Mouse (Mus musculus): ENCODE results near the gene Mrgprg.

The Mrgprg gene

DNA sequence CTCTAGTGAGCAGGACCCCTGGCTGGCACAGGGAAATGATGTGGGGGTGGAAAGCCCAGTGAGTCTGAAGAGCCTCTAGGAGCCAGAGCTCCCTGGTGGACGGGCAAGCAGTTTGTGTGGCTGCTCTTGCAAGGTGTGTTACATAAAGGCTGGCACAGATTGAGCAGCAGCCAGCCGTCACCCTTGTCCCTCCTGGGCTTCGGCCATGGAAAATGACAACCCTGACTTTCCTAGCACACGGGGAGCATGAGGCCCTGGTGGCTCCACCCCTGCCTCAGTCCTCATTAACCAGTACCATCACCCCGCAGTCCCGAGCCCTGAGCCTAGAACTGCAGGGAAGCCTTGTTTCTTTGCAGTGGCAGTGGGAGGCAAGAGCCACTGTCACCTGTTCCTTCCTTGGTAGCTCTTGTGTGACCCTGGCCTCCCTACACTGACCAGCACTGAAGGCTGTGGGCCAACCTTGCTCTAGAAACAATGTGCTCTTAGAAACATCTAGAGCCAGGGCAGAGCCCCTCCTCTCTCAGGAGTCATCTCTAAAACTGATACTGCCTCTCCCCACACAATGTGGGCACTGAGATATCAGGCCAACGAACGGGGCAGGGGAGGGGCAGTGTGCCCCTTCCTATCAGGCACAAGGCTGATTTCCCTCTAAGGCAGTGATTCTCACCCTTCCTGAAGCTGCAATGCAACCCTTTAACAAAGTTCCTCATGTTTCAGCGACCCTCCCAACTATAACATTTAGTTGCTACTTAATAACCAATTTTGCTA is 11.3 kb downstream of the Mrgprg start:
- DNase-seq = no peak

DNA sequence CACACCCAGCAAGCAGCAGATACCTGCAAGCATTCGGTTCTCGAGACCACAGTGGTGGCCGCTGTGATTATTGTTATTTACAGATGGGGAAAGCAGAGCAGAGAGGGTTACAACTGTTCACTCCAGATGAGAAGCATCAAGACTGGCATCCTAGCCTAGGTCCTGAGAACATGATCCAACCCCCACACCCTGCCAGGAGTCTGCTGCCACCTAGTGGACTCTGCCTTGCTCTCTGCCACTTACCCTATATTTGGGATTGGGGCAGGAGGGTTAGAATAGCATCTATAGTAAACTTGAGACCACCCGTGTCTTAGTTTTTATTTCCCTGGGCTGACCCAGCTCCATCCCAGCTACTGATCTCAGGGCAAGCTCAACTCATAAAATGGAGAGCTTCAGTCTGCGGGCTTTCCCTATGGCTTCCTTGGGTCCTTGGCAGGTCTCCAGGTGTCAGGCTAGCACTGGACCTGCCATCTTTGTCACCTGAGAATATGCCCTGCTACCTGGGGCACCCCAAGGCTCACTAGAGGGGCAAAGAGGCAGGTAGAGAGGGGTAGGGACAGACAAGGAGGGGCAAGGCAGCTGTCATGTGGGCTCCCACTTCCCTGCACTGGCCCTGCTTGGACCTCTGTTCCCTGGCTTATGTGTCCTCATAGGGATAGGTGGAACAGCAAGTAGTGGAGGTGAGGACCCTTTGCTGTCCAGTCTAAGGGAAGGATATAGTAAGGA is 12.6 kb downstream of the Mrgprg start:
- peak; percentile 85 to 87 for DNase-seq

DNA sequence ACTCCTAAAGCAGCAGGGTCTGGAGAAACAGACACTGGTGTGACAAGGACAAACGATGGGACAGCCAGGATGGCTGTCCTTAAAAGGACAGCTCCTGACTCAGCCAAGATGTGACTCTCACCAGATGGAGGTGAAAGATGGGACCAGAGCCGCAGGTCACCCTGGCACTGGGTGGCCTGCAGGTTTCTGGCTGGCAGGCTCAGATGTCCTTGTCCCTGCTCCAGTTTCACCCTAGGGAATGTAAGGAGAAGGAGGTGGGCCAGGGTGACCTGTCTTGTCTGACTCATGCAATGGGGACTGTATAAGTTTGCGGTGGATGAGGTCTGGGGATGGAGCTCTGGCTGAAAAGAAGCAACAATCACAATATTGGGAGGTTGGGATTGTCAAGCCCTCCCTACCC is 14.2 kb downstream of the Mrgprg start:
- peak in 1 of 2 experiments; percentile 41 for DNase-seq

DNA sequence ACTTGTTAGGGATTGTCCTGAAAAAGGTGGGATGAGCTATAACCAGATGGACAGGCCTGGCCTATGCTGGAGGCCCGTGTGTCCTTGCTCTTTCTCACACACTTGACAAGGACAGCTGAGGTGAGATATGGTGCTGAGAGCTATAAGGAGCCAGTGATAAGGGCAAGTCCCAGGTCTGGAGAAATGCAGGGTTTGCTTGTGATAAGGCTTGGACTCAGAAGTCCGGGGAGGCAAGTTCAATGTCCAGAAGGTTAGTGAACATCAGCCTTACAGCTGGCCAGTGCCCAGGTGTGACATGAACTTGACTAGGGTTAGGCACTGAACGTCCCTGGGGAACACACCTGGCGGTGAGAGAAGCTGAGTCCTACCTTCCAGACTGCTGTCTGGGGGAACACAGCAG is 14.7 kb downstream of the Mrgprg start:
- DNase-seq = no peak

DNA sequence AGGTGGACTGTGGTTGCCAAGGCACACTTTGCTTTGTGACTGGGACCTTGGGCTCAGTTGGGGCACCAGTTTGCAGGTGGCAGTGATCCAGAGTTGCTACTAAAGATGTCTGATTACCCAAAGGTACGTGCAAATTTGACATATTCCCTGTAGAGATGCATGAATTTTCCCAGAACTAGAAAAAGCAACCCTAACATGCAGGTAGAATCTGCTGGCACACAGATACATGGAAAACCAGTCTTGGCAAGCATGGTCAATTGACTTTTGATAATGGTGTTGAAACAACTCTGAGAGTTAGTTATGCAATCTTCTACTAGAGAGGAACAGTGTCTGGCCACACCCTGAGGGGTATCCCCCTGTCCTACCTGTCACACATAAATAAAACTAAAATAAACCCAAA is 15.4 kb downstream of the Mrgprg start:
- DNase-seq = no peak

DNA sequence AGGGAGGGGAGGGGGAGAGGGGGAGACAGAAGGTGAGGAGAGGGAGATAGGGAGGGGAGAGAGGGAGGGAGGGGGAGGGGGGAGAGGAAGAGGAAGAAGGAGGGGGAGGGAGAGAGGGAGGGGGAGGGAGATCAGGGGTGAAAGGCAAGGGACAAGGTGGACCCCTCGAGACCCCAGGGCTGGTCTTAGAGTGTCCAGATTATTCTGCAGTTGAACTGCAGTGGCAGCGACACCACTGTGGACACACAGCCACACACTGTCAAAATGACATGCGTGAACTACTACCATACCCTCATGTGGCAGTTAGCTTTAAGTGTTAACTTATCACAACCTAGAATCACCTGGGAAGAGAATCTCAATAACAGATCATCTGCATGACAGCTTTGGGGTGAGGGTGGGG is 17.7 kb downstream of the Mrgprg start:
- DNase-seq = no peak

DNA sequence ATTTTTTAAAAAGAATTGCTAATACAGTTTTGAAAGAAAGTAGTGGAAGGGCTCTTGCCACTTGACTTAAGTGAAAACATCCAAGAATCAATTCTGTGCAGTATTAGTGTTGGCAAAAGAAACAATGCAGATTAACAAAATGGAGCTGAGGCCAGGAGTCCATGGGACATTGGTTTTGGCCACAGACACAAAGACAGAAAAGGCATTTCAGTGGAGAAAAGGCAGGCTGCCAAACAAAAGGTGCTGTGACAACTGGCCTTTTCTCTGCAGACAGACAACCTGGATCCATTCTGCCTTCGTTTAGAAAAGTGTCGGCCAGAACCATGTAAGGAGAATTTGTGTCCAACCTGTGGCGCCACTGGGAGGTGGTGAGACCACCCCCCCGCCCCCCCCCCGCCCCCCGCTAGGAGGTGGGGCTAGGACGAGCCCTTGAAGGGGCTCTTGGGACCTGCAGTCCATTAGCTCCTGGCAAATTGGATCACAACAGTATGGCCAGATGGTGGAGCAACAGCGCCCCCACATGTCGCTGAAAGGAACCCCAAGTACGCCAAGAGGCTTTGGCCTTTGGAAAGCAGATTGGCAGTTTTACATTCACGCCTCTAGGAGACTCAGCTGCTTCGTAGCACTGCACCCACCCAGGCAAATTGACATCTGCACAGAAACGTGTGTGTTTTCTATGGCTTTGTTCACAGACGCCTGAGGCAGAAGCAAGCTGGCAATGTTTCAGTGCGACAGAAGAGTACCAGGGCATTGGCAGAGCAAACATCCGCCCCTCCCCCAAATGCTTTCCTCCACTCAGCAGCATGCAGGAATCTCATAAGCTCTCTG is 18.5 kb downstream of the Mrgprg start:
- peak; percentile 96 for DNase-seq

DNA sequence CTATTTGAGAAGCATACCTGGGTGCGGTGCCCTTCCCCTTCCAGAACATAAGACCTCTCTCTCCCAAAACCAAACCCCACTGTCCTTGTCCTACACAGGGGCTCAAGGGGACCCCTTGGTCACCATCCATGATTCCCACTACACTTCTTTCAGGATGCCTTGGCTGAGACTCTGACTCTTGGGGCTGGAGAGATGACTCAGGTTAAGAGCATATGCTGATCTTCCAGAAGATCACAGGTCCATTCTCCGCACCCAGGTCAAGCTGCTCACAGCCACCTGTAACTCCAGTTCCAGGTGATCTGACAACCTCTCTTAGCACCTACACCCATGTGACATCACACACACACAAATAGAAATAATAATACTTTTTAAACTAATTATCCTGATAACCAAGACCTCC is 26.1 kb downstream of the Mrgprg start:
- DNase-seq = no peak

DNA sequence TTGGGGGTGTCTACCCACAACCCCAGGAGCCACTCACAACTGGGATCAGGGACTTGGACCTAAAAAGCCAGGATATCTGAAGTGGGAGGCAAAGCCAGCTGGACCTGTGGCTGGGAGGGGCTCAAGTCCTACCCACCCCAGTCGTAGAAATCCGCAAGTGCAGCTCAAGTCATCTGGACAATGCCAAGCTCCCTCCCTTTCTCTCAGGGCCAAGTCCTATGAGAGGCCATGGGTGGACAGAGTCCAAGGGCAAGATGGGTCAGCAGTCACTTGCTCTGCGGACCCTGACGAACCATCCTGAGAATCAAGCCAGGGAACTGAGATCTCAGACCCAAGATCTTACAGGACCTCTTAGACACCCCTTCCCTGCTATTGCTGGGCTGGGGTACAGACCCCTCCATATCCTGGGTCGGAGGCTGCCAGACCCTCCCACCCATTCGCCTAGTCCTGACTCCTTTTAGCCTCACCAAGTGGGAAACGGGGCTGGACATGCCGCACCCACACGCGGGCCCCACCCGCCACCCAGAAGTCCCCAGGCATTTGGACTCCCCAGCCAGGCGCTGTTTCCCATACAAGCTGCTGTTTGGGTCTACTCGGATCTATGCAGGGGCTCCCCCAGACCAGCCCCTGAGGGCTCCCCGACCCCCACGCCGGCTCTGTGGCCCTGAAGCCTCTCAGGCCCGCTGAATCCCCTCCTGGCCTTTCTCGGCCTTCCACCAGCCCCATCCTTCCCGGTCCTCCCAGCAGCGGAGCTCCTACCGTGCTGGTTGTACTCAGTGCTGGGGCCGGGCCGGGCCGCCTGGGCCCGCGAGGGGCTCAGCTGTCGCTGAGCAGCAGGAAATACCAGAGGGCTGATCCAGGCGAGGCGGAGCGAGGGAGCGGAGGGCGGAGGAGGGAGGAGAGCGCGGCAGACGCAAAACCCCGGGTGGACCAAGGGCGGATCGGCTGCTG is 27.0 kb downstream of the Mrgprg start:
- DNase-seq = peak; percentile 84 to 86

DNA sequence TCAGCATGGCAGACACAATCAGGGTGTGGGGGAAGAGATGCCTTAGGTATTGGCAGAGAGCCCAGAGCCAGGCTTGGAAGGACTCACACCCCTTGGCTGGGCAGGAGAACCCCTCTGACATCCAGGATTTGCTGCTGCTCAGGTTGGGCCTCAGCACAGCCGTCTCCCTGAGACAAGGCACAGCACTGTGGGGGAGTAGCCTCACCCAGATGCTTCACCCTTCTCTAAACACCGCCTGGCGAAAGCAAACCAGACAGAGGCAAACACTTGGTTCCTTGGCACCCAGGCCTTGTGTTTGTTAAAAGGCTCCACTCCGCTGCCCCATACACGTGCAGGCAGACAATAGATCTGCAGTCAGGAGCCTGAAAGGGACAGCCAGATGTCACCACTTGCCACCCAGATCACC is 28.2 kb downstream of the Mrgprg start:
- DNase-seq = peak; percentile 79 to 83

DNA sequence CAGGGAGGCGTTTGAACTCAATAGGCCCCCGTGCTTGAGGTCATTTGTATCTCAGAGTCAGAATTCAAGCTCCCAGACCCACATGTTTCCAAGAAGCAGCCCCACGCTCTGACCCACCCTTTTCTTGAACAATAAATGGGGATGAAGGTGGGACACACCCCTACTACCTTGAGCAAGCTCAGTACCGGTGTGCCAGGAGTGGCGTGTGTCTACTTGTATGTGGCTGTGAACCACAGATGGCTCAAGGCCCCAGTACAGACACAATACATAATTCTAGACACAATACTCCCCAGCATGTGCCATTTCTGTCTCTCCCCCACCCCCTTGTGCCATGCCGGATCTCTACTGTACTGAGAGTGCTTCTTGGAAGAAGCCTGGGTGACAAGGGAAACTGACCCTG is 28.6 kb downstream of the Mrgprg start:
- no peak for DNase-seq

DNA sequence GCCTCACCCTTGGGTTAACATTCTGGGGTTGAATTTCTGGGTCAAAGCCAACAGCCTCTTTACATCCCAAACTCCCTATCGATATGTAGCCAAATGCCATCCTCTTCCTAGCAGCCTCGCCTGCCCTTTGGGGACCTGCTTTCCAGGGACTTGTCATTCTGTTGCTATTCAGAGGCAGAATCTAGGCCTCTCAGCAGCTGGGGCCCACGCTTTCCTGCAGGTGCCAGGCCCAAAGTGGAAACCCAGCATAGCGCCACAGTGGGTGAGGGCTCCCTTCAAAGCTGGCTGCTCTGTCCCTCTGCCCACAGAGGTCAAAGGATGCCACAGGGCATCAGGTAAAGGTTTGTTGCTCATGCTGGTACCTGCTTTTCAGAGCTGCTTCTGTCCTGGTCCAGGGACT is 33.0 kb downstream of the Mrgprg start:
- no peak for DNase-seq

DNA sequence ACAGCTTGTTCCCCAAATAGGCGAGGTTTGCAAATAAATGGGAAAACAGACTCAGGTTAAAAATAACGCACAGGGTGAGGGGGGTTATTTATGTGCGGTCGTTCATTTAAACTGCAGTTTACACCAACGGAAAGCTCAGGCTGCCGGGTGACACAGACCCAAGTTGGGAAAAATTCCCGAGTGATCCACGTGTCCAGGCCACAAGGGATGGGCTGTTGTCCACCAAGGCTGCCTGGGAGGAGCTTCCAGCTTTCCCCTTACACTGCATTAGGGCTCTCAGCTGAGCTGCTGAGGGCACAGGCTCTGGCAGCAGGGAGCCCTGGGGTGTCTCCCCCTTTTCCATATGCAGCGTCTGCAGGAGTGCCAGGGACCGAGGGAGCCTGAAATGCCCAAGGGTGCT is 36.9 kb downstream of the Mrgprg start:
- no peak for DNase-seq

DNA sequence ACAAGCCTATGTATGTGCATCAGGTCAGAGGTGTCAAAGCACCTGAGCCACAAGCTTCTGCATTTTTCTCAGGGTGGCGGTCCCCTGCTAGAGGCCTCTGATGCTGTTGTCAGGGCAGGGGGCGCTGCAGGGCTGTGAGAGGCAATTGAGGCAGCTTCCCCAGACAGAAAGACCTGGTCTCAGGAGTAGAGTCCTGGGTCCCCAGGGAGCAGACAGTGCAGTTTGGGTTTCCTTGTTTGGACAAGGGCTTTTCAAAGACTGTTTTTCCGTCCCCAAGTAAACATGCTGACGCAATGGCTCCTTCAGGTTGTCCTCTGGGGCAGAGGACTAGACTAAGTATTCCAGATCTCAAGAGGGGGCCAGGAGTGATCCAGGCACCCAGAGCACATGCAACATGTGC is 40.4 kb downstream of the Mrgprg start:
- DNase-seq = peak in 1 of 2 experiments; percentile 20

DNA sequence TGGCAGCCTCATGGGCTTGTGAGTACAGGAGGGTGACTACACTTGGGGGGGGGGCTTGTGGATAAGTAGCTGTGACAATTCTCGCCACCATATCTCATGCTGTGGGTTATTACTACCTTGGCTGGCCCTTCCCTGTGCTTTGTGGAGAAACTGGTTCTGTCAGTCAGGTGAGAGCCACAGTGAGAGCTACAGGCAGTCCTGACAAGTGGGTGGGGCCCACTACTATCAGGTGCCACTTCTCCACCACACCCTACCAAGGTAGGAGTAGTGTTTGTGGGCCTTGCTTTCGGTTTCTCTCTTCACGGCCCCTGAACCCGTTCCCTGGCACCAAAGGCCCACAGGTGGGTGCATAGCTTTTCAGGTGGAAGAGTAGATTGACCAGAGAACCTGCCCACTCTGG is 43.0 kb downstream of the Mrgprg start:
- no peak for DNase-seq

DNA sequence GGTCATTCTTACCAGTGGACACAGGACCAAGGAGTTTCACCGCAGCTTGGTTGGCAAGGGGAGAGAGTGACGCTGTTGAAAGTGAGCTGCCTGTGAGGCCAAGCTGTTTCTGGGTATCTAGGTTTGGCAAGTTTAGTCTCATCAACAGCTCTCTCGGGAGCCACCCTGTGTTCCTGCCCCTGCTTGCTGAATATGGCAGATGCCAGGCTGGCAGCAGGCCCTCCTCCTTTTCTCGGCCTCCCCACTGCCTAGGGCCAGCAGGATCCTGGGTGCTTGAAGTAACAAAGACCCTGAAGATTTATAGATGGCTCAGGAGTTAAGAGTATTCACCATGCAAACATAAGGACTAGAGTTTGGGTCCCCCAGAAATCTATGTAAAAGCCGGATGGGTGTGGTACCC is 44.1 kb downstream of the Mrgprg start:
- DNase-seq = peak in 1 of 2 experiments; percentile 26

DNA sequence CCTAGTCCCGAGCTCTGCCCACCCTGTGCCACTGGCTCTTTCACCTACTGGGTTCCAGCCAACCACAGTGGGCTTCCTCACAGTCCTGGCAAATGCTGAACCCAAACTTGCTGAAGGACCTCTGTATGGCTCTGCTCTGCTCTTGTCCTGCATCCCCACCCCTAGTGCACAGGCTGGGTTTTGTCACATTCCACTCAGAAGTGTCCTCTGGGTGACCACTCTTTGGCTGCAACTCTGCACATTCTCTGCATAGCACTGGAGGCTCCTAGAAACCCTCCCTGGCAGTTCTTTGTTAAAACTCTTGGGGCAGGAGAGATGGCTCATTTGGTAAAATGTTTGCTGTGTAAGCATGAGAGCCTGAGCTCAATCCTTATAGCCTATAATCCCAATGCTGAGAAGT is 49.0 kb downstream of the Mrgprg start:
- DNase-seq = no peak

Data from cerebellum, postnatal 10 days (tissue).